Mouse (Mus musculus) thymus, adult 2 months (tissue): ENCODE measurements around the gene Irs1.

Source experiments
- CTCF ChIP-seq: fragments of 200-500 bp; IDR thresholded peaks from 2 replicates; pipeline ENCODE4 v1.5.1; 2012; ENCODE audit warnings: mild to moderate bottlenecking, control low read depth, low read length, moderate library complexity, borderline replicate concordance; ENCODE audit not compliant: control insufficient read depth, poor library complexity, insufficient read depth; ENCODE audit errors: extremely low read depth
- POLR2A ChIP-seq: fragments of 200-500 bp; IDR thresholded peaks from 2 replicates; pipeline ENCODE4 v1.6.1; 2012; ENCODE audit warnings: mild to moderate bottlenecking, low read length, control low read depth, moderate library complexity; ENCODE audit not compliant: control insufficient read depth, poor library complexity, insufficient read depth; ENCODE audit errors: extremely low read depth

- TF ChIP-seq CTCF = no peak
- TF ChIP-seq POLR2A = no peak
These were observed 1.6 kb upstream of the Irs1 start for GRCm38 (mm10) chr1:82292771-82293170.
